Mouse (Mus musculus) cerebellum, adult 11 months (tissue): Measurements from ENCODE around the gene Kcnj4.
A peak's percentile ranks its signal among the peaks of the same experiment; 100 is the strongest.
"Not testable (repeated sequence)": the region's sequence is repeated elsewhere in the genome, so short reads cannot be mapped to it uniquely, and the experiment has no call there.

ENCODE experiments used
- DNase-seq: peaks from one replicate; pipeline ENCODE4 v3.0.0; 2022

The Kcnj4 gene

DNA sequence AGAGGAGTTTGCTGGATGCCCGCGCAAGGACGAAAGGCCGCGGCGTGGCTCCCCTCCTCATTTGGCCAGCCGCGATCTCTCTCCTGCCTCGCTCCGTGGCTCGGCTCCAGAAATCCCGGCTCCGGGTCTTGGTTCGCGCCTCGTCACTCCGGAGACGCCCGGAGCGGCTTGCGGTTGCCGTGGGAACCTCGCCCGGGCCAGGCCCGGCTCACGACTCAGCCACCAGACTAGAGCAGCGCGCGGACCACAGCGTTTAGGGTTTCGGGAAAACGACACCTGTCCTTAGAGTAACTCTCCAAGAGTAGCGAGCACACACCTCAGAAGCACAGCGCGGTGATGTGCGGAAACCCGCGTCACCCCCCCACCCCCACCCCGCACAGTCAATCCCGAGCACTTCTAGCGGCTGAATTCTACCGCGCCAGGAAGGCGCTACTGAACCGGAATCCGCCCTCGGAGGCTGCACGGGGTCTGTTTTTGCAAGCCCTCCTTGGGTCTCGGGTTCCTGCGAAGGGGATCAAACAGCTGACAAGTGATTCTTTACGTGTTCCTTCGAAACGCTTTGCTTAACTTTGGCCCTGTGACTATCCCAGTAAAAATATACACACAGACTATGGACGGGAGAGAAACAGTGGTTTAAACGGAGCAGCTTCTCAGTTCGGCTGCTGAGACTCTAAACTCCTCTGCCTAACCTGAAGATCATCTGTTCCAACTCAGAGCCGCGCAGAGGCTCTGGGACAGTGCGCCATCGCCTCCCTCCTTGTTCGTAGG, 6.7 kb upstream of the Kcnj4 start:
- peak; percentile 55 for DNase-seq

DNA sequence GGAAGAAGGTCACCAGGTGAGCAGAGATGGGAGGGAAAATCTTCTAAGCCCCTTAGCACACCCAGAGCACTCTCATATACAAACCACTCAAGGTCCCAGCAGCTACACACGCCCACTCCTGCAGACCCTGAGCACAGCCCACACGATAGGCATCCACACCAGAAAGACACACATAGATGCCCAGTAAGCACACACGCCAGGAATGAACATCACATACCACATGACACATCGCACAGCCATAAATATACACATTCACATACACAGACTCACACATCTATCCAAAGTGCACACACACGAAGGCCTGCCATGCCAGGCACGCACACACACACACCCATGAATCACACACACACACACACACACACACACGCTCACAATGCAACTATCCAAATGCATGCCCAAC, 5.4 kb upstream of the Kcnj4 start:
- DNase-seq = no peak

DNA sequence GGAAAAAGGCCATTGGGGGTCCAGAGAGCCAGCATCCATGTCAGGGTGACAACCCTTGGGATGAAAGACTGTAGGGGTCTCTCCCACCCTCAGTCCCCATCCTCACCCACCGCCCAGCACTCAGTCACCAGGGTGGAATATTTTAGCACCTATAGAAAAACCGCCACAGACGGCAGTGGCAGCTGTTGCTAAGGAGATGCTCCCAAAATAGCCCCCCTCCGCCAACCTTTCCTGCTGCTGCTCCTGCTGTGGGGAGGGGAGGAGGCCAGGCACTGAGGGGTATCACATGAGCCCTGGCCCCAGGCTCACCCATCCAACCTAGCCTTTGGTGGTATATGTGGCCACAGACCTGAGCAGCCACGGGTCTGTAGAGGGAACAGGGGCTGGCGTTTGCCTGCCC, 5.0 kb upstream of the Kcnj4 start:
- no peak for DNase-seq

DNA sequence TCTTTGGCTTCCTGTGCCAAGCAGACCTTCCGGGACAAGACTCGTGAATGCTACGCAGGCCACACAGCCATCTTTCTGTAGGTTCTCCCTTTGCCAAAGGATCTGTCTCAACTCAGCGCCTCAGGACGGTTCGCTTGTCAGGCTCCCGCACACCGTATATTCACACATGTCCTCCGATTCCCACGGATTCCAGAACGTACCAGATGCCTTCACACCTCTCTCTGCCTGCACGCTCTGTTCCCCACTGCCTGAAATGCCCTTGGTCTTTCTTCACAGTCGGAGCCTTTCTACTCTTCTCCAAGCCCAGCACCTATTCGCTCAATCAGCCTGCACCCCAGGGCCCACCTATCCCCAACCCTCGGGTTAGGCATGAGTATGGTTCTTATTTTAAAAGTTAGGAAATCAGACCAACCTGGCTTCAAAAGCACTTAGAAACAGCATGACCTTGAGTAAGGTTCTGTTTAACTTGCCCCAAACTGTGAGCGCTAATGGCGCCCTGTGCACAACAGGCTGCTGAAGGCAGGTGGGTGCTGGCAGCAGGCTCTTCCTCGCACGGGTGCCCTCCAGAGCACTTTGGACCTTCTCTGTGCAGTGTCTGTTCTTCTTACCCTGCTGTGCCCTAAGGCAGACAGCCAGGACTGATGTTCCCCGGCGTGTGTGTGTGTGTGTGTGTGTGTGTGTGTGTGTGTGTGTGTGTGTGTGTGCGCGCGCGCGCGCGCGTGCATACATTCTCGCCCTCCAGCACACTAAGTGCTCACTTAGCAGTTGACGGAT, 2.2 kb upstream of the Kcnj4 start:
- no peak for DNase-seq

DNA sequence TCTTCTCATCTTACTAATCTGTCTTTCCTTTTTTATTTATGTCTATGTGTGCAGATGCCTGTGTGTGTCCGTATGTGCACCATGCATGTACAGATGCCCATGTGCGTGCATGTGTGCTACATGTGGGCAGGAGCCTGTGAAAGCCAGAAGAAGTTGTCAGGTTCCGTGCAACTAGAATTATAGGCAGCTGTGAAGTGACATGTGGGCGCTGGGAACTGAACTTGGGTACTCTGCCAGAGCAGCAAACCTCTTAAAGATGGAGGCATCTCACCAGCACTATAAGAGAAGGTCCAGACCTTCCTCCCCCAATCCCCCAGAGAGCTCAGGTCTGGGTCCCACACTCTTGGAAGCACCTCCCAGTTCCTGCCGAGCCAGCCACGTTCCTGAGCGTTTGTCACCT, 1.4 kb upstream of the Kcnj4 start:
- no peak for DNase-seq

DNA sequence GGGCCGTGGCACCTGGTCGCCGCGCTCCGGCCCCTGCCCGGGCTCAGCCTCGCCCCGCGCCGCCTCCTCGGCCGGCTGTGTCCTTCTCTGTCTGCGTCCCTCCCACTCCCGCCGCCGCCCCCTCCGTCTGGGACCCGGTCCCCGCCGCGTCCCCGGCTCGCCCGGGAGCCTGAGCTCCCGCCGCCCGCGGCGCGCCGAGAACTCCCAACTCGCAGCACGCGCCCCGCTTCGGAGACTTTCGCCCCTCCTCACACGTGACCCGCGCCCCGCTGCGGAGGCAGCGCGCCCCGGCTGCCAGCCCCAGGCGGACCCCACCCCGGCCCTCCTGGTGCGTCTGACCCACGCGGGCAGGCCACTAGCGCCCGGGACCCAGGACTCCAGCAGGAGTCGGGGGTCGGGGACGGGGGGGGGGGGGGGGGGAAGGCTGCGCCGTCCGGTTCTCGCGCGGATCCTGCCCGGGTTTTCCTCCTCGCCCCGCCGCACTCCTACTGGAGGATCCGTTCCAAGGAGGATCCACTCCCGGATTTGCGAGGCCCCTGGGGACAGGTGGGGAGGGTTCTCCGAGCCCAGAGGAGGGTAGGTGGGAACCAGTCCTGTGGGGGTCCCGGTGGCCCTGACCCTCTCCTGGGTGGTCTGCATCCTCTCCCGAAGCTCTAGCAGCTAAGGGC, 709 bp upstream of the Kcnj4 start:
- DNase-seq = no peak

DNA sequence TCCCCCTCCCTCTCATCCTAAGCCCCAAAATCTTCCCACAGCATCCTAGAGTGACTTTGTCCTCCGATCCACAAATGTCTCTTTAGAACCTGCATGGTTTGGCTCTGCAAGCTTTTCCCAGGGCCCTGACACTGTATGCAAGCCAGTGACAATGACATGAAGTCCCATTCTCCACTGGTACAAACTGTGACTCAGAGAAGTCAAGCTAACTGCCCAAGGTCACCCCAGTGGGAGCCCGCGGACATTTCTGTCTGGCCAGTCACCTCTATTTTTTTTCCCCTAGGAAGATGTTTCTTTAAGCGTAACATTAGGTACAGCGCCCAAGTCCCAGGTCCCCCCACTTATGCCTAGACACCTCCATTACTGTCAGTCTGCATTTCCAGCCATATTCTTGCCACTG, 1.6 kb downstream of the Kcnj4 start:
- no peak for DNase-seq

DNA sequence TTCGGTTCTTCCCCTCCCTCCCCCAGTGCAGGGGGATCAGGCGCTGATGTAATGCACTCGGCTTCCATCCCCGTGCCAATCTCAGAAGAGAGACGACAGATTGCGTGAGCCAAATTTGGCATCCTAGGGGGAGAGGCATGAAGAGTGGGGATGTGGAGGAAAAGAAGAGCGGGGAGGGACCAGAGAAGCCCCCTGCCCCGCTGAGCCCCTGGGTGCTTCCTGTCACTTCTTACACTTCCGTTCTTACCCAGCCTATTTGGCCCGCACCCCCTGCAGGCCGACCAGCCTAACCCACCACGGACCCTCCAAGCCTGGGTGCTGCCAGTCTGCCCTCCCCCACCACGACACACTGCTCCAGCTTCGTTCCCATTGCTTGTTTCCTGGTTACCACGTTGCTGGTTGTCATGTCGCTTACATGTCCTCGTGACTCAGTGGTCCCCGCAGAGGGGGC, 2.1 kb downstream of the Kcnj4 start:
- no peak for DNase-seq

DNA sequence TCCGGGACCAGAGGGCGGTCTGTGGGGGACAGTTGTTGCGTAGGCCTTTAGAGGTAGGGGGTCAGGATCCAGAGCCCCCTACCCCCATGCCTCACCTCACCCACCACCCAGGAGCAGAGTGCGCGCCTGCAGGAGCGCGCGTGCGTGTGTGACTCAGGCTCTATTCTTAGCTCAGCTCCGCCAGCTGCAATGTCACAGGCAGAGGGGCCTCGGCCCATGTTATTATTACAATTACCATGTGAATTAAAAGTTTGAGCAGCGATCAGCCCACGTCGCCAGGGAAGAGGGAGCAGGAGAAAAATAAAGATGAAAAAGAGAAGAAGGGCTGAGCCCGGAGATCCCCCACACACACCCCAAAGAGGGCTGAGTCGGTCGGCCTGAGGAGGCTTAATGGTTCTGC, 4.9 kb downstream of the Kcnj4 start:
- no peak for DNase-seq

DNA sequence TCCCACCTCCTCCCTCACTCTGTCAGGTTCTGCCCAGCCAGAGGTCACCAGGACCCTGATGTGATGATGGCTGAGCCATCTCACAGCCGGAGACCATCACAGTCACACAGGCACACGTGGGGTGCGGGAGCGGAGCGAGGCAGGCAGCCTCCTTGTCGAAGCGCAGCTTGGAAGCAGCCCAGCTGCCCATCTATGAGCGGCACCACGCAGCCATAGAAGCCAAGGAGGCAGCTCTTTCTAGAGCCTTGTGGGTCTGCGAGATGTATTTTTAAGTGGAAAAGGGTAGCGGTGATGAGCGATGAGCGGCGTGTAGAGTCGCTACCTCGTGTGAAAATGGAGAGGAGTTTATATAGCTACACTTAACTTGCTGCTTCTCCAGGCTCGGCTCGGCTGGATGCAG, 11.5 kb downstream of the Kcnj4 start:
- DNase-seq = no peak

DNA sequence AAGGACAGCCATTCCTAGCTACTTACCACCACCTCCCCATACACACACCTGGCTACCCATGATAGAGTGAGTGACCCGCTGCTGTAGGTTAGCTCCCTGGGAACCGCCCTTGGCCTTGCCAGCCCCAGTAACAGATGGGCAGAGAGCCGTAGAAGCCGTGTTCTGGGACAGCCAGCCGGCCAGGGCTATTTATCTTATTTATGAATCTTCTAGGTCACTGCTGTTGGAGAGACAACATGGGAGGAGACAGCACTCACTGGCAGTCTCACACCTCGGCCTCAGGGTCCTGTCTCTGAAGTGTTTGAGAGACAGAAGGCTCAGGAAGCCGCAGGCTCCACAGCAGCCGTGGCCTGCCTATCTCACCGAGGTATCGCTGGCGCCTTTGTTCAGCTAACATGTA, 15.6 kb downstream of the Kcnj4 start:
- no peak for DNase-seq

DNA sequence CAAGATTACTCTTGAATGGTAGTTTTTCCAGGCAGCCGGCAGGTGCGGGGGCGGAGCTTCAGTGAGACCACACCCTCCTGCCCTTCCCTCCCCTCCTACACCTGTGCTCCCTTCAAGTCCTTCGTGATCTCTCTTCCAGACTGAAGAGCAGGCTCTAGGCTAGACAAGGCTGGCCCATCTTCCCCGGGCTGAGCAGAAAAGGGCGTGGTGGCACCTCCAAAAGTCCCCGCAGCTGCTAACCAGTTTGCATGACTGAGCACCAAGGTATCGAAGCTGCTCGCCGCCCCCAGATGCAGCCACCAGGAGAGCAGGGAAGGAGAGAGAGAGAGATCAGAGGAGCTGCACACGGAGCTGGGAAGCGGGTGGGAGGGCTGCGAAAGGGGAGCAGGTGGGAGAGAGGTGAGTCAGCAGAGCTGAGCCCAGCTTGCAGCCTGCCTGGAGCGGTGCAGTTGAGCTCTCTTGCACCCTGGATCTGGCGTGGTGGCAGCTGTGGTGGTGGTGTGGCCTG, 23.8 kb downstream of the Kcnj4 start:
- no peak for DNase-seq

DNA sequence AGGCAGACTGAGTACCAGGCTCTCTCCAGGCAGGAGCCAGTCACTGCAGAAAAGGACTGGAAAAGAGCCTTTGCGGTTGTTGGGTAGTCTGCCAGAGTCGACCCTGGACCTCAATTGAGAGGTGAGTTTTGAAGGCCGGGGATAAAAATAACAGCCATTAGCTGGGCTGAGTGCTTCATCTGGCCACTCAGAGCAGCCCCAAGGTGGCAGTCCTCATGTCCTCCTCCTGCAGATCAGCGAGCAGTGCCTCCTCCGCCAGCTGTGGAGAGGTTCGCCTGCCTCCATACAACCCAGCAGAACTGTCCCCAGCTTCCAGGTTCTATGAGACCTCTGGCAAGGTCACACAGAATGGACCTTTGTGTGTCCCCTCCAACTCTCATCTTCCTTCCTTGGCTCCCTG, 27.8 kb downstream of the Kcnj4 start:
- DNase-seq = no peak

DNA sequence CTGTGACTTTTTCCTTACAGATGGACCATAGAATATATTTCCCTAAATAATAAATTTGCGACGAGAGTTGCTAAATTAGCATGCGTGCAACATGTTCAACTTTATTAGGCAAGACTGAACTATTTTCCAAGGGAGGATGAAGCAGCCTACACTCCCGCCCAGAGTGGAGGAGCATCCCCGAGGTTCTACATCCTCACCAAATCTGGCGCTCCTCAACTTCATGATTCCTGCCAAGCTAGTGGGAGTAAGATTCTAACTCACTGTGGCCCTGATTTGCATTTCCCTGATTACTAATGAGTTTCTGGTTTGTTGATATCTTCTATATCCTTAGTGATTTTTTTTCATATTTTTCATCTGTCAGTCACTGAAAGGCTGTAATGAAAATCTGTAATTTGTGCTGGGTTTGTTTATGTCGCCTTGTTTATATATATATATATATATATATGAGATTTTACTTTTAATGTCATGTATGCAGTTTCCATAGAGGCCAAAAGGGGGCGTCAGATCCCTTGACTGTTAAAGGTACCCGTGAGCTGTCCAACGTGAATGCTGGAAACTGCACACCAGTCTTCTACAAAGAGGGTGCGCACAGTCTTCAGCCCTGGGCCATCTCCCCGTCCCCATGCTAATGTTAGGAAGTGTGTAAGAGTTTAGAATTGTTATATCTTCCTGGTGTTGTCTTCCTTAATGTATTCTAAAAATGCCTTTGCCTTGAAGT, 31.2 kb downstream of the Kcnj4 start:
- DNase-seq = no peak

DNA sequence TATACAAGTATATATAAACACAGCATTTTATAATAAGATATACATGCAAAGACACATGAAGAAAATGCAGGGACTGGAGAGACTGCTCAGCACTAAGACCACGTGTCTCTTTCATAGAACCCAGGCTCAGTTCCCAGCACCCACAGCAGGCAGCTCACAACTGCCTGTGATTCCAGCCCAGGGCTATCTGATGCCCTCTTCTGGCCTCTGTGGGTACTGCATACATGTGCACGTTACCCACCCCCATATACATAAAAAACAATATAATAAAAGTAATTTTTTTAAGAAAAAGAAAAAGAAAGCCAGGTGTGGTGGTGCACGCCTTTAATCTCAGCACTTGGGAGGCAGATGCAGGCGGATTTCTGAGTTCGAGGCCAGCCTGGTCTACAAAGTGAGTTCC, 32.0 kb downstream of the Kcnj4 start:
- no peak for DNase-seq

DNA sequence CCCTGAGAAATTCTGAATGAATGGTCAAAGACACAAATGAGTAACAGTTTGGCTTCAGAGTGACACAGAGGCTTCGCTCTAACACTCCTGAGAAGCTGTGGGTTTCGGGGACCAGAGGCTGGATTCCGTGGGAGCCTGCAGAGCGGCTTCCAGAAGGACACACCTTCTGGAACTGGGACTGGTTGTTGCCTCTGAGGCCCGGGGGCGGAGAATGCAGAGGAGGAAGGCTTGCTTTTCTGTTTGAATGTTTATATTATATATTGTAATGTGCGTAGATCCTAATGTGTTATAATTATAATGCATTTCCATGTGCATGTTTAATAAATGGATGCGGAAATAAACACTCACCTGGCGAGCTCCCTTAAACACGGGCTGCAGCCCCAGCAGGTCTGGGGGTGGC, 33.9 kb downstream of the Kcnj4 start:
- DNase-seq = no peak

DNA sequence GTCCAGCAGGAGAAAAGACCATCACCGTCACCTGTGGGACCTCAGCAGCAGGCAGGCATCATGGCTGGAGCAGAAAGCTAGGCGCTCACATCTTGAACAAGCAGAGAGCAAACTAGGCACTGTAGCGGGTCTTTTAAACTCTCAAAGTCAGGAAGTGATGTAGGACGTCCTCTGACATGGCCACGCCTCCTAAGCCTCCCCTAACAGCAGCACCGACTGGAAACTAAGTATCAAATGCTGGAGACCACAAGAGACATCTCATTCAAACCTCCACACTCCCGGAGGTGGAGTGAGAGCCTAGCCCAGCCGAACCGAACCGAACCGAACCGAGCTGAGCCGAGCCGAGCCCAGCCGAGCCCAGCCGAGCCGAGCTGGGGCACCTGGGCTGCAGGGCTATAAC, 34.5 kb downstream of the Kcnj4 start:
- DNase-seq = no peak

DNA sequence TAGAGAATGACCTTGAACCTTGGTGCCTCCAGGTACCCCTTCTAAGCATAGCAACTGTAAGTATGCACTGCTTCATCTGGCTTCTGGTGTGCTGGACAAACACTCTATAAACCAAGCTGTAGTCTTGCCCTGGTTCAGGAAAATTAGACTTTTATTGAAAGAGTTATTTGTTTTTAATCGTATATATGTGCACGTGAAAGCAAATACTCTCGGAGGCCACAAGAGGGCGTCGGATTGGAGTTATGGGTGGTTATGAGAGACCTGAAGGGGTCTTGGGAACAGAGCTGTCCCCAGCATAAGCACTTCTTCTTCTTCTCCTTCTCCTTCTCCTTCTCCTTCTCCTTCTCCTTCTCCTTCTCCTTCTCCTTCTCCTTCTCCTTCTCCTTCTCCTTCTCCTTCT, 35.5 kb downstream of the Kcnj4 start:
- no peak for DNase-seq

DNA sequence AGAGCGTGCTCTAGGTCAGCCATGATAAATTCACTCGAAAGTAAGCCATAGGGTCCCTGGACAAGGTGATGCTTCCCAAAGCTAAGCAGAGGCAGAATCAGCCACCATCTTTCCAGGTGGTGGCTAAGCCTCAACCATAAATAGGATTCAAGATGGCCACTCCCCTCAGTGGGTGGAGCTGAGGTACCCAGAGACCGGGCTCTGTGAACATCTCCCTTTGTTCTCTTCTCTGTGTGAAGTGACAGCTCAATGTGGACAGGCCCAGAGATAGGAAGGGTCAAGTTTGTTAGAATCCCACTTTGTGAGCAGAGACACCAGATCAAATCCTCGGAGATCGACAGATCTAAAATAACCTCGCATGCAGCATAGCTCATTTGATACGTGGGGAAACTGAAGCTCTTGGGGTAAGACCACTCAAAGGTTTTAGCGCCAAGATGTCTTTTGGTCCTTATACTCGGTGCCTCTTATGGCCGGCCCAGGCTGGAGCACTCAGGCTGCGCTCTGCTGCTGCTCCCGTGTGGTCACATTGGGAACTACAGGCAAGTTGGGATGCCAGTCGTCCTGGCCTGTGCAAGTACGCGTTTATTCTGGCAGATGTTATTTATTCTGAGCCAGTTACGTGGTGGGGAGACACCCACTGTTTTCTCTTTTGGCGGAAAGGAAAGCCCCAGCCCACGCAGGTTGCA, 38.3 kb downstream of the Kcnj4 start:
- DNase-seq = peak; percentile 73

DNA sequence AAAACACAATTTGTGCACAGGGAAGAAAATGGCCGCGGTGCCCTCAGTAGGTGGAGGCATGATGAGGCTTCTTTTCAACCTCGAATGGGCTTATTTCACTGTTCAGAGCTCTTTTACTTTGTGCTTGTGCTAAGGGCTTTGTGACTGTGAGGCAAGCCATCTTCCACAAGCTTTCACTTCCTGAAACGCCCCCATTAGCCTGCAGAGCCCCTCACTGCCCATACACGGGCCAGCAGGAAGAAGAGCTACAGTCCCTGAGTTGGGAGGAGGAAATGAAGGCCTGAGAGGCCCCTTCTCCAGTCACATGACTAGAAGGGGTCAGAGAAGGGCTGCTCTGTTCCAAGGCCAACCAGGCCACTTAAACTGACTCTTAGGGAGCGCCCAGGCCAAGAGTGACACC, 48.5 kb downstream of the Kcnj4 start:
- DNase-seq = no peak

DNA sequence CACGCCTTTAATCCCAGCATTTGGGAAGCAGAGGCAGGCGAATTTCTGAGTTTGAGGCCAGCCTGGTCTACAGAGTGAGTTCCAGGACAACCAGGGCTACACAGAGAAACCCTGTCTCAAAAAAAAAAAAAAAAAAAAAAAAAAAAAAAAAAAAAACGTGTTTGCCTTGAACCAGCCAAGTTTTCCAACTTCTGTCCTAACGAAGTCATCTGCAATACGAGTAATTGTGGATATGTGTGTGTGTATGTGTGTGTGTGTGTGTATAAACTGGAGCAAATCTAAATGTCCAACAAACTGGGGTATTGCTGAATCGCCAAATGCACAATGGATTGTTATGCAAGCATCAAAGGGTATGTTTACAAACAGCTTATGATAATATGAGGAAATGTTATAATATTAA, 48.9 kb downstream of the Kcnj4 start:
- not testable (repeated sequence) for DNase-seq

DNA sequence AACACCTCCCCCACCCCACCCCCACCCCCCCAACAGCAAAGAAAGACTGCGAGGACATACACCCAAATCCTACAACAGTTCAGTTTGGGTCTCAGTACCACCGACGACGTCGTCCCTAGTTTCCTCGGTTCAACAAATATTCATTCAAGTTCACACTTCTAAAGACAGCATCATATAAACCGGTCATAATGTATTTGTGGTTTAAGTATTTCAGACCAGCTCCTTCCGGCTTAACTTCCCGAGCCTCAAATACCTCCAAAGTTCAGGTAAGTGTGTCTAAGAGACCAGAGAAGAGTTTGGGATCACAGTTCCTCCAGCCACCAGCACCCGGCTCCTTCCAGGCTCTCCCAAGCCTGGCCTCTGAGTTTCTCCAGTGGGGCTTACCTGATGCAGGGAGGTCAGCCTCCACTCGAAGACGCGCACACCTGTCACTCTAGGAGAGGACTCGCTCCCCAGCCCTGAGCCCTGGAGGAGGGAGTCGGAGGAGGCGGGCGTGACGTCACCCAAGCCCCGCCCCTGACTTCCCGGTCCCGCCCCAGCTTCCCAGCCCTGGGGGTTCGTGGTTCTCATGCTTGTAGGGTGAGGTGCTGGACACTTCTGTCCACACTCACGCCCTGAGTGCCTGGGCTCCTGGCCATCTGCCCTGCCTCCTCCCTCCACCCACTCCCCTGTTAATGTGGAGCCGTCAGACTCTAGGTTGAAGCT, 49.8 kb downstream of the Kcnj4 start, which contains the start of gene Csnk1e:
Csnk1e (minus strand) TSS at position 461 of the 705 bp plus-strand sequence.
- no peak for DNase-seq
